Mouse (Mus musculus): ENCODE measurements around the gene Cacna2d4. TPM values are rescaled to one million over a fixed set of nuclear protein-coding genes. Genes with fewer than 3 reads are reported as not detected.

The Cacna2d4 gene
- total and polyA plus RNA-seq, 2 experiments, result 0.28 TPM; not detected in 1

DNA sequence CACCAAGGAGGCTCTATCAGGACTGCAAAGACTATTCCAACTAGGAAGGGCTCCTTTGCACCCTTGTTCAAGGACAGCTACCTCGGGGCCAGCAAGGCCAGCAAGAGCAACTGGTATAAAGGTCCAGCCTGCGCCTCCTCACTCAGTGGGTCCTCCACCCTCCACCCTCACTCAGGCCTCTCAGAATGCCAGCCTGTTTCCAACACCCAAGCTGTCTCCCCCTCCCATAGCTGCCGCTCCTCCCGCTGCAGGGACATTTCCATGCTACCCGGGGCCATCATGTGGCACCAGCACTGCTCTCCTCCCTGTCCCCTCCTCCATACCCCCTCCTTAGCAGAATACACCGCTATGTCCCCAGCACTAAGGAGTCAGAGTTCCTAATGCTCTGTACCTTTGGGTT is 93.6 kb downstream of the Cacna2d4 start:
- Histone ChIP-seq H3K4me1 (ENCODE audit: control insufficient read depth, insufficient read depth, low read length) (no peaks in the 10 kb centered on the region), H3K36me3 (ENCODE audit: control insufficient read depth, insufficient read depth, low read length) (no peaks in the 10 kb centered on the region), H3K27ac (replicated peaks; ENCODE audit: insufficient read depth, low read depth, low read length) (no peak overlapping the region), H3K9ac (ENCODE audit: low read depth, low read length) (no peak overlapping the region), H3K4me3 (ENCODE audit: insufficient read depth, low read depth, low read length) (no peak overlapping the region), H3K79me2 (ENCODE audit: control insufficient read depth, insufficient read depth, low read length) (no peaks in the 10 kb centered on the region), H3K27me3 (ENCODE audit: control insufficient read depth, insufficient read depth, low read length) (peaks cover 6% of the 10 kb centered on the region; the same call in 1 of the 2 replicates)
- no peak for TF ChIP-seq POLR2A (IDR thresholded peaks at IDR 0.05; ENCODE audit: extremely low read depth, insufficient read depth, low read length)
- no peak for TF ChIP-seq CTCF (IDR thresholded peaks at IDR 0.05; ENCODE audit: low read depth, low read length)
- DNase-seq (ENCODE audit: extremely low read depth, low read depth, low spot score), result no peak
- 19% methylated on average over 6 of the region's 6 CpGs for WGBS

GRCm38 (mm10) chr6:119330506-119330905 is 94.2 kb downstream of the Cacna2d4 start, which contains the start of gene Lrtm2:
Gene Lrtm2, minus strand, starts transcription at chr6:119330766.
- H3K9ac ChIP-seq (ENCODE audit: low read depth, low read length), result no peak within 1 kb of the TSS
- no peak within 1 kb of the TSS for H3K27ac ChIP-seq (replicated peaks; ENCODE audit: insufficient read depth, low read depth, low read length)
- H3K27me3 ChIP-seq (ENCODE audit: control insufficient read depth, insufficient read depth, low read length), result peaks cover 6% of the 10 kb centered on the region; the same call in 1 of the 2 replicates
- H3K4me3 ChIP-seq (ENCODE audit: insufficient read depth, low read depth, low read length), result no peak within 1 kb of the TSS
- H3K4me1 ChIP-seq (ENCODE audit: control insufficient read depth, insufficient read depth, low read length), result no peaks in the 10 kb centered on the region
- H3K36me3 ChIP-seq (ENCODE audit: control insufficient read depth, insufficient read depth, low read length), result no peaks in the 10 kb centered on the region
- no peaks in the 10 kb centered on the region for H3K79me2 ChIP-seq (ENCODE audit: control insufficient read depth, insufficient read depth, low read length)
- no peak for DNase-seq (ENCODE audit: extremely low read depth, low read depth, low spot score)
- TF ChIP-seq POLR2A (IDR thresholded peaks at IDR 0.05; ENCODE audit: extremely low read depth, insufficient read depth, low read length) (no peak), CTCF (IDR thresholded peaks at IDR 0.05; ENCODE audit: low read depth, low read length) (no peak)
- 2% methylated on average over 31 of the region's 31 CpGs for WGBS

- Histone ChIP-seq H3K36me3 (ENCODE audit: control insufficient read depth, insufficient read depth, low read length) (no peaks in the 10 kb centered on the region), H3K4me1 (ENCODE audit: control insufficient read depth, insufficient read depth, low read length) (no peaks in the 10 kb centered on the region), H3K27ac (replicated peaks; ENCODE audit: insufficient read depth, low read depth, low read length) (no peak overlapping the region), H3K79me2 (ENCODE audit: control insufficient read depth, insufficient read depth, low read length) (no peaks in the 10 kb centered on the region), H3K4me3 (ENCODE audit: insufficient read depth, low read depth, low read length) (no peak overlapping the region), H3K9ac (ENCODE audit: low read depth, low read length) (no peak overlapping the region), H3K27me3 (ENCODE audit: control insufficient read depth, insufficient read depth, low read length) (peaks cover 6% of the 10 kb centered on the region; the same call in 1 of the 2 replicates)
- TF ChIP-seq CTCF (IDR thresholded peaks at IDR 0.05; ENCODE audit: low read depth, low read length) (no peak), POLR2A (IDR thresholded peaks at IDR 0.05; ENCODE audit: extremely low read depth, insufficient read depth, low read length) (no peak)
- 11% methylated on average over 1 of the region's 1 CpGs for WGBS
- DNase-seq (ENCODE audit: extremely low read depth, low read depth, low spot score), result no peak
Measured at GRCm38 (mm10) chr6:119332111-119332510, 95.8 kb downstream of the Cacna2d4 start.

GRCm38 (mm10) chr6:119333202-119333601 is 96.9 kb downstream of the Cacna2d4 start:
- Histone ChIP-seq H3K4me3 (ENCODE audit: insufficient read depth, low read depth, low read length) (no peak overlapping the region), H3K9ac (ENCODE audit: low read depth, low read length) (no peak overlapping the region), H3K79me2 (ENCODE audit: control insufficient read depth, insufficient read depth, low read length) (no peaks in the 10 kb centered on the region), H3K36me3 (ENCODE audit: control insufficient read depth, insufficient read depth, low read length) (no peaks in the 10 kb centered on the region), H3K4me1 (ENCODE audit: control insufficient read depth, insufficient read depth, low read length) (no peaks in the 10 kb centered on the region), H3K27me3 (ENCODE audit: control insufficient read depth, insufficient read depth, low read length) (peaks cover 6% of the 10 kb centered on the region; the same call in 1 of the 2 replicates), H3K27ac (replicated peaks; ENCODE audit: insufficient read depth, low read depth, low read length) (no peak overlapping the region)
- DNase-seq (ENCODE audit: extremely low read depth, low read depth, low spot score), result peak; percentile 9
- 5% methylated on average over 3 of the region's 3 CpGs for WGBS
- no peak for TF ChIP-seq POLR2A (IDR thresholded peaks at IDR 0.05; ENCODE audit: extremely low read depth, insufficient read depth, low read length)
- no peak for TF ChIP-seq CTCF (IDR thresholded peaks at IDR 0.05; ENCODE audit: low read depth, low read length)

DNA sequence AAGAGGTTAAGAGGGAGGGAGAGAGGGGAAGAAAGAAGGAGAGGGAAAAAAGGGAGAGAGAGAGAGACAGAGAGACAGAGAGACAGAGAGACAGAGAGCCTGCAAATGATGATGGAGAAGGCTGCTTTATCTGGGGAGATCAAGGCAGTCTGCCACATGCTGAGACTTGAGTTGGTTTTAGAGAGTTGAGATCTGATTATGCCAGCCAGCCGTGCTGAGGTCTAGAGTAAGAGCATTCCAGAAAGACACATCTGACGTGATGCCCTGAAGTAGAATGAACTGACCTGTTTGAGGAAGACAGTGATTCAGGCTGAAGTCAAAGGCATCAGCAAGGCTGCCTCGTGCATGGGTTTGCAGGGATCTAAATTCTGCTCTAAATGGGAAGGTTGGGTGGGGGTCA is 97.5 kb downstream of the Cacna2d4 start:
- no peaks in the 10 kb centered on the region for H3K36me3 ChIP-seq (ENCODE audit: control insufficient read depth, insufficient read depth, low read length)
- no peaks in the 10 kb centered on the region for H3K79me2 ChIP-seq (ENCODE audit: control insufficient read depth, insufficient read depth, low read length)
- 45% methylated on average over 3 of the region's 3 CpGs for WGBS
- TF ChIP-seq POLR2A (IDR thresholded peaks at IDR 0.05; ENCODE audit: extremely low read depth, insufficient read depth, low read length), result no peak
- no peak for TF ChIP-seq CTCF (IDR thresholded peaks at IDR 0.05; ENCODE audit: low read depth, low read length)
- DNase-seq (ENCODE audit: extremely low read depth, low read depth, low spot score), result no peak
- H3K4me1 ChIP-seq (ENCODE audit: control insufficient read depth, insufficient read depth, low read length), result no peaks in the 10 kb centered on the region
- H3K9ac ChIP-seq (ENCODE audit: low read depth, low read length), result no peak overlapping the region
- no peak overlapping the region for H3K4me3 ChIP-seq (ENCODE audit: insufficient read depth, low read depth, low read length)
- peaks cover 6% of the 10 kb centered on the region; the same call in 1 of the 2 replicates for H3K27me3 ChIP-seq (ENCODE audit: control insufficient read depth, insufficient read depth, low read length)
- H3K27ac ChIP-seq (replicated peaks; ENCODE audit: insufficient read depth, low read depth, low read length), result no peak overlapping the region

DNA sequence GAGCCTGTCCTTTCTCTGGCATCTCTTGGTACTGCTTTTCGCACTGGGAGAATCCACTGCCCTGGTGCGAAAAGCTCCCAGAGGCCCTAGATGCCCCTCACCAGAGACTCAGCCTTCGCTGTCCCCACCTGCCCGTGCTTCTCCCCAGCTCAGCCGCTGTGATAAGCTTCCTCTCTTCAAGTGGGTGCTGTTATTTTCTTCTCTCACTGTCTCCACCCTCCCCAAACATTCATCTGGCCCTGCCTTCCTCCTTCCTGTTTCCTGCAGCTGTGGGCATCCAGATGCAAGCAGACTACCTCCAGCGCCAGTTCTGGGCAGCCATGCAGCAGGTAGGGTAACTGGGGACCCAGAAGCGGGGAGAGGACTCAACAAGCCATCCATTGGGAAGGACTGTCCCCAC is 99.8 kb downstream of the Cacna2d4 start:
- Histone ChIP-seq H3K36me3 (ENCODE audit: control insufficient read depth, insufficient read depth, low read length) (no peaks in the 10 kb centered on the region), H3K9ac (ENCODE audit: low read depth, low read length) (no peak overlapping the region), H3K4me3 (ENCODE audit: insufficient read depth, low read depth, low read length) (no peak overlapping the region), H3K27me3 (ENCODE audit: control insufficient read depth, insufficient read depth, low read length) (no peaks in the 10 kb centered on the region), H3K79me2 (ENCODE audit: control insufficient read depth, insufficient read depth, low read length) (no peaks in the 10 kb centered on the region), H3K4me1 (ENCODE audit: control insufficient read depth, insufficient read depth, low read length) (no peaks in the 10 kb centered on the region), H3K27ac (replicated peaks; ENCODE audit: insufficient read depth, low read depth, low read length) (no peak overlapping the region)
- DNase-seq (ENCODE audit: extremely low read depth, low read depth, low spot score), result no peak
- TF ChIP-seq CTCF (IDR thresholded peaks at IDR 0.05; ENCODE audit: low read depth, low read length) (no peak), POLR2A (IDR thresholded peaks at IDR 0.05; ENCODE audit: extremely low read depth, insufficient read depth, low read length) (no peak)
- WGBS, result 81% methylated on average over 7 of the region's 7 CpGs

Data from liver, adult 2 months (tissue).